Mouse (Mus musculus) left cerebral cortex, adult 2 months (tissue): ENCODE results near the gene Slc25a20. TPM values are rescaled to one million over a fixed set of nuclear protein-coding genes. Genes with fewer than 3 reads are reported as not detected.

Source experiments
- DNase-seq, 2 experiments: peaks; one replicate each; pipeline ENCODE4 v3.0.0; 2021 to 2022; ENCODE audit warnings: low spot score in 2 of 2, mixed read lengths in 1 of 2; ENCODE audit errors: extremely low spot score in 1 of 2
- H3K27ac ChIP-seq: fragments of 200-600 bp; 2 replicates; pipeline ENCODE4 v1.8.1; 2022
- H3K4me3 ChIP-seq: fragments of 200-600 bp; 2 replicates; pipeline ENCODE4 v1.8.1; 2022
- CTCF ChIP-seq: fragments of 200-600 bp; IDR thresholded peaks from 2 replicates; pipeline ENCODE4 v1.8.1; 2022; ENCODE audit warnings: antibody characterized with exemption, mild to moderate bottlenecking, moderate library complexity
- intact Hi-C: fragments of 180-260 bp; cut with DNase I; formaldehyde crosslinking; loops from one replicate; pipeline ENCODE4 v1.15.1; 2025
- total RNA-seq, 2 experiments: library from RNA; stranded (reverse); gene quantifications; 2 replicates each; pipeline ENCODE4 v1.2.3; 2021

Gene Slc25a20
- total RNA-seq, 2 experiments from 2014 or later, result 11.5 to 12.3 TPM

GRCm38 (mm10) chr9:108688451-108688850 is 26.6 kb downstream of the Slc25a20 start:
- no peak overlapping the region for H3K4me3 ChIP-seq
- H3K27ac ChIP-seq, result no peak overlapping the region
- DNase-seq, result no peak
- intact Hi-C loops, result no loop called here
- TF ChIP-seq CTCF, result no peak

- TF ChIP-seq CTCF, result no peak
- DNase-seq, result no peak
- H3K27ac ChIP-seq, result no peak within 1 kb of the TSS
- H3K4me3 ChIP-seq, result no peak within 1 kb of the TSS
- intact Hi-C loops, result no loop called here
Measured at GRCm38 (mm10) chr9:108689106-108689505, 27.2 kb downstream of the Slc25a20 start, which contains the start of gene Prkar2a. TSS of gene Prkar2a (plus strand) at chr9:108689314.

- Histone ChIP-seq H3K27ac (no peak overlapping the region), H3K4me3 (no peak overlapping the region)
- no peak for DNase-seq
- intact Hi-C loops, result no loop called here
- no peak for TF ChIP-seq CTCF
Measured at GRCm38 (mm10) chr9:108689993-108690392, 28.1 kb downstream of the Slc25a20 start.

- no peak for TF ChIP-seq CTCF
- intact Hi-C loops, result no loop called here
- H3K27ac ChIP-seq, result no peak overlapping the region
Measured at GRCm38 (mm10) chr9:108690914-108691313, 29.0 kb downstream of the Slc25a20 start.

GRCm38 (mm10) chr9:108691371-108691770 is 29.5 kb downstream of the Slc25a20 start:
- H3K4me3 ChIP-seq, result peak overlapping the region; percentile 85
- H3K27ac ChIP-seq, result peak overlapping the region; percentile 93
- intact Hi-C loops, result no loop called here
- no peak for TF ChIP-seq CTCF
- DNase-seq, result no peak

More at GRCm38 (mm10) chr9:108690914-108691313, 29.0 kb downstream of the Slc25a20 start:
- no peak for DNase-seq
- no peak overlapping the region for H3K4me3 ChIP-seq

- H3K4me3 ChIP-seq, result peak overlapping the region; percentile 85
- no peak for TF ChIP-seq CTCF
- DNase-seq, result peak; percentile 90 to 91
- intact Hi-C loops, result loop anchor here (2.0 kb wide), 1 partner anchor 35 kb away; no protein-coding TSS in a partner anchor
- H3K27ac ChIP-seq, result peak overlapping the region; percentile 93
Measured at GRCm38 (mm10) chr9:108691846-108692225, 29.9 kb downstream of the Slc25a20 start.

- H3K4me3 ChIP-seq, result peak overlapping the region; percentile 85
- TF ChIP-seq CTCF, result peak; percentile 7; the same call in 1 of the 2 replicates
- peak; percentile 67 for DNase-seq
- H3K27ac ChIP-seq, result peak overlapping the region; percentile 83
- intact Hi-C loops, result loop anchor here (2.0 kb wide), 1 partner anchor 34 kb away; no protein-coding TSS in a partner anchor
Measured at GRCm38 (mm10) chr9:108692226-108693041, 30.5 kb downstream of the Slc25a20 start.

GRCm38 (mm10) chr9:108693946-108694345 is 32.1 kb downstream of the Slc25a20 start:
- intact Hi-C loops, result loop anchor here (2.0 kb wide), 1 partner anchor 33 kb away; no protein-coding TSS in a partner anchor
- no peak for DNase-seq
- Histone ChIP-seq H3K4me3 (peak overlapping the region; percentile 34), H3K27ac (no peak overlapping the region)
- TF ChIP-seq CTCF, result no peak

GRCm38 (mm10) chr9:108694533-108694932 is 32.6 kb downstream of the Slc25a20 start:
- H3K27ac ChIP-seq, result no peak overlapping the region
- H3K4me3 ChIP-seq, result peak overlapping the region; percentile 34
- intact Hi-C loops, result no loop called here
- no peak for TF ChIP-seq CTCF
- no peak for DNase-seq

- no peak overlapping the region for H3K4me3 ChIP-seq
- H3K27ac ChIP-seq, result no peak overlapping the region
- DNase-seq, result no peak
- intact Hi-C loops, result no loop called here
- TF ChIP-seq CTCF, result no peak
Measured at GRCm38 (mm10) chr9:108702476-108702875, 40.6 kb downstream of the Slc25a20 start.

GRCm38 (mm10) chr9:108703373-108704110 is 41.7 kb downstream of the Slc25a20 start:
- Histone ChIP-seq H3K4me3 (no peak overlapping the region), H3K27ac (no peak overlapping the region; the same call in 1 of the 2 replicates)
- no peak for DNase-seq
- intact Hi-C loops, result no loop called here
- no peak for TF ChIP-seq CTCF

GRCm38 (mm10) chr9:108704591-108704990 is 42.7 kb downstream of the Slc25a20 start:
- Histone ChIP-seq H3K4me3 (no peak overlapping the region), H3K27ac (no peak overlapping the region)
- intact Hi-C loops, result no loop called here
- no peak for TF ChIP-seq CTCF
- DNase-seq, result no peak
